Mouse (Mus musculus): Measurements from ENCODE around the gene Gpr153. TPM values are rescaled to one million over a fixed set of nuclear protein-coding genes. Genes with fewer than 3 reads are reported as not detected.

Gene Gpr153
- total and polyA plus RNA-seq, 3 experiments = 0.08 TPM; not detected in 2

- Histone ChIP-seq H3K9me3 (replicated peaks; ENCODE audit: insufficient read depth, low read length) (no peaks in the 10 kb centered on the region), H3K36me3 (ENCODE audit: control insufficient read depth in 1 of 2, insufficient read depth in 2 of 2, low read length in 2 of 2) (peaks cover 0 to 8% of the 10 kb centered on the region in 2 experiments; a peak in 1 of 4 replicates), H3K9ac (ENCODE audit: control insufficient read depth, low read depth, low read length, poor library complexity, severe bottlenecking) (peak overlapping the region; percentile 51), H3K4me3 (ENCODE audit: control insufficient read depth in 1 of 2, insufficient read depth in 1 of 2, low read depth in 2 of 2, low read length in 2 of 2) (peak overlapping the region; percentile 63 to 72), H3K27me3 (ENCODE audit: control insufficient read depth in 1 of 2, insufficient read depth in 2 of 2, low read length in 2 of 2) (no peaks in the 10 kb centered on the region), H3K79me2 (ENCODE audit: control insufficient read depth, insufficient read depth, low read length, poor library complexity) (peaks cover 20% of the 10 kb centered on the region), H3K4me1 (ENCODE audit: control insufficient read depth in 1 of 2, insufficient read depth in 2 of 2, low read length in 2 of 2) (peaks cover 4 to 14% of the 10 kb centered on the region in 2 experiments; a peak in 3 of 4 replicates), H3K27ac (ENCODE audit: control insufficient read depth, low read depth, low read length) (peak overlapping the region; percentile 88)
- DNase-seq (ENCODE audit: low read depth, low spot score) = peak; percentile 96
- no peak for TF ChIP-seq MEF2A (IDR thresholded peaks at IDR 0.05; ENCODE audit: extremely low read depth, insufficient replicate concordance, low read depth, low read length, poor library complexity, severe bottlenecking)
- TF ChIP-seq E2F4 (IDR thresholded peaks at IDR 0.05; ENCODE audit: borderline replicate concordance, low read depth, low read length) = no peak
- peak; percentile 78 for TF ChIP-seq TBP (IDR thresholded peaks at IDR 0.05; ENCODE audit: low read depth, low read length)
- peak; percentile 49 for TF ChIP-seq KAT2A (conservative IDR thresholded peaks at IDR 0.05; ENCODE audit: low read depth, low read length)
- TF ChIP-seq UBTF (IDR thresholded peaks at IDR 0.05; ENCODE audit: borderline replicate concordance, insufficient read depth, low read depth, low read length) = no peak
- TF ChIP-seq RCOR1 (IDR thresholded peaks at IDR 0.05; ENCODE audit: low read depth, low read length) = no peak; the same call in 1 of the 2 replicates
- TF ChIP-seq POLR2A (IDR thresholded peaks at IDR 0.05; ENCODE audit: control insufficient read depth in 1 of 2, insufficient read depth in 1 of 2, low read depth in 1 of 2, low read length in 2 of 2, poor library complexity in 1 of 2) = peak; percentile 6 to 78; a peak in 2 of 4 replicates
- no peak for TF ChIP-seq ZKSCAN1 (IDR thresholded peaks at IDR 0.05; ENCODE audit: low read depth, low read length)
- TF ChIP-seq MYC (IDR thresholded peaks at IDR 0.05; ENCODE audit: low read depth, low read length) = peak; percentile 61; the same call in 1 of the 2 replicates
- TF ChIP-seq MAZ (IDR thresholded peaks at IDR 0.05; ENCODE audit: low read depth, low read length) = peak; percentile 69
- no peak for TF ChIP-seq MAFK (IDR thresholded peaks at IDR 0.05; ENCODE audit: borderline replicate concordance, low read depth, low read length)
- TF ChIP-seq ZMIZ1 (IDR thresholded peaks at IDR 0.05; ENCODE audit: low read depth, low read length) = peak; percentile 43; the same call in 1 of the 2 replicates
- peak; percentile 78 for TF ChIP-seq SIN3A (IDR thresholded peaks at IDR 0.05; ENCODE audit: low read length)
- no peak; the same call in 1 of the 2 replicates for TF ChIP-seq POLR2AphosphoS2 (IDR thresholded peaks at IDR 0.05; ENCODE audit: low read length)
- TF ChIP-seq MAX (IDR thresholded peaks at IDR 0.05; ENCODE audit: low read length) = no peak
- no peak for TF ChIP-seq RAD21 (IDR thresholded peaks at IDR 0.05; ENCODE audit: low read depth, low read length)
- TF ChIP-seq USF1 (IDR thresholded peaks at IDR 0.05; ENCODE audit: low read depth, low read length) = no peak
- TF ChIP-seq ELF1 (IDR thresholded peaks at IDR 0.05; ENCODE audit: low read depth, low read length) = peak; percentile 73
- TF ChIP-seq TAL1 (IDR thresholded peaks at IDR 0.05; ENCODE audit: low read length) = peak; percentile 27; the same call in 1 of the 2 replicates
- TF ChIP-seq EP300 (IDR thresholded peaks at IDR 0.05; ENCODE audit: low read depth in 1 of 2, low read length in 2 of 2) = peak; percentile 44 to 56; a peak in 2 of 4 replicates
- TF ChIP-seq BHLHE40 (IDR thresholded peaks at IDR 0.05; ENCODE audit: borderline replicate concordance, low read depth, low read length) = peak; percentile 38; the same call in 1 of the 2 replicates
- peak; percentile 81 for TF ChIP-seq HCFC1 (IDR thresholded peaks at IDR 0.05; ENCODE audit: low read depth, low read length)
- peak; percentile 65; the same call in 1 of the 2 replicates for TF ChIP-seq ETS1 (IDR thresholded peaks at IDR 0.05; ENCODE audit: low read depth, low read length)
- no peak for TF ChIP-seq USF2 (IDR thresholded peaks at IDR 0.05; ENCODE audit: borderline replicate concordance in 1 of 2, insufficient read depth in 1 of 2, low read depth in 1 of 2, low read length in 2 of 2)
- peak; percentile 80 for TF ChIP-seq GATA1 (IDR thresholded peaks at IDR 0.05; ENCODE audit: low read depth, low read length)
- TF ChIP-seq MYB (IDR thresholded peaks at IDR 0.05; ENCODE audit: low read depth, low read length) = peak; percentile 27; the same call in 1 of the 2 replicates
- TF ChIP-seq CHD2 (IDR thresholded peaks at IDR 0.05; ENCODE audit: low read length) = no peak; the same call in 1 of the 2 replicates
- no peak for TF ChIP-seq CHD1 (IDR thresholded peaks at IDR 0.05; ENCODE audit: low read depth, low read length)
- TF ChIP-seq ZC3H11A (IDR thresholded peaks at IDR 0.05; ENCODE audit: low read depth, low read length) = no peak
- TF ChIP-seq MXI1 (IDR thresholded peaks at IDR 0.05; ENCODE audit: low read depth, low read length) = no peak; the same call in 1 of the 2 replicates
- no peak for TF ChIP-seq POLR2AphosphoS5 (IDR thresholded peaks at IDR 0.05; ENCODE audit: borderline replicate concordance, low read depth, low read length)
- no peak for TF ChIP-seq NRF1 (IDR thresholded peaks at IDR 0.05; ENCODE audit: insufficient read depth, low read depth, low read length, poor library complexity, severe bottlenecking)
- no peak for TF ChIP-seq SMC3 (IDR thresholded peaks at IDR 0.05; ENCODE audit: low read depth, low read length)
- TF ChIP-seq NELFE (IDR thresholded peaks at IDR 0.05; ENCODE audit: low read depth, low read length) = peak; percentile 67
- TF ChIP-seq TCF12 (IDR thresholded peaks at IDR 0.05; ENCODE audit: low read depth, low read length) = peak; percentile 45; the same call in 1 of the 2 replicates
- TF ChIP-seq CTCF (IDR thresholded peaks at IDR 0.05 in 2 of 3, conservative IDR thresholded peaks at IDR 0.05 in 1 of 3; ENCODE audit: control insufficient read depth in 1 of 3, insufficient read depth in 1 of 3, low read depth in 2 of 3, low read length in 3 of 3, poor library complexity in 1 of 3, severe bottlenecking in 1 of 3) = no peak
- TF ChIP-seq ZNF384 (IDR thresholded peaks at IDR 0.05; ENCODE audit: low read depth, low read length) = no peak
Observed at GRCm38 (mm10) chr4:152295916-152296315, 21.9 kb downstream of the Gpr153 start.

All from MEL (cell line).